Mouse (Mus musculus): ENCODE data around the gene Nuak1. TPM values are rescaled to one million over a fixed set of nuclear protein-coding genes. Genes with fewer than 3 reads are reported as not detected.

Gene Nuak1
- polyA plus RNA-seq, 1 experiment from 2014 or later, result 1.5 TPM

GRCm38 (mm10) chr10:84372161-84373095, 68.0 kb downstream of the Nuak1 start:
- Histone ChIP-seq H3K9me3 (ENCODE audit: low read depth, low read length) (no peaks in the 10 kb centered on the region), H3K36me3 (ENCODE audit: insufficient read depth) (peaks cover 16% of the 10 kb centered on the region), H3K4me2 (no peak overlapping the region), H3K27ac (ENCODE audit: low read depth) (no peak overlapping the region), H3K4me3 (ENCODE audit: low read depth, low read length) (no peak overlapping the region), H3K9ac (no peak overlapping the region), H3K27me3 (ENCODE audit: insufficient read depth, low read length) (no peaks in the 10 kb centered on the region), H3K4me1 (ENCODE audit: insufficient read depth) (no peaks in the 10 kb centered on the region)
- no peak for TF ChIP-seq CTCF (IDR thresholded peaks at IDR 0.05; ENCODE audit: low read depth)
- DNase-seq, result no peak
- ATAC-seq (ENCODE audit: insufficient read depth), result no peak
- WGBS, result 46% methylated on average over 18 of the region's 18 CpGs

DNA sequence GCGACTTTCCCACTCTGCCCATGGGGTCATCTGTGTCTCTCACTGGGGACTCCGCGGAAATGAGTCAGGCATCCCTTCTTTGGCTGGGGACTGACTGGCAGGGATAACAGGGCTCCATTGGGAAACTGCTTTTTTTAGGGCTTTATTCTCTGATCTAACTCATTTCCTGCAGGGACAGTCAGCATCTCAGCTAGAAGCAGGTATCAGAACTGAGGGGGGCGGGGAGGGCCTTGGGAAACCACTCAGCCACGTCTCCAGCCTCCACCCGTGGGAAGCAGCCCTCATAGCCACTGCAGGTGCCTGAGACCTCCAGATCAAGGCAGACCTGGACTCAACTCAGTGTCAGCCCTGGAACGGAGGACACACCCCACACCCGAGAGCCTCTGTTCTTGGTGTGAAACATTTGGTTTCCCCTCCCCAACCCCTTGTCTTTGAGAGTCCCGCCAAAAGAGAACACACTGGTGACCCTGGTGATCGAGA, 68.7 kb downstream of the Nuak1 start:
- WGBS, result 42% methylated on average over 10 of the region's 10 CpGs

DNA sequence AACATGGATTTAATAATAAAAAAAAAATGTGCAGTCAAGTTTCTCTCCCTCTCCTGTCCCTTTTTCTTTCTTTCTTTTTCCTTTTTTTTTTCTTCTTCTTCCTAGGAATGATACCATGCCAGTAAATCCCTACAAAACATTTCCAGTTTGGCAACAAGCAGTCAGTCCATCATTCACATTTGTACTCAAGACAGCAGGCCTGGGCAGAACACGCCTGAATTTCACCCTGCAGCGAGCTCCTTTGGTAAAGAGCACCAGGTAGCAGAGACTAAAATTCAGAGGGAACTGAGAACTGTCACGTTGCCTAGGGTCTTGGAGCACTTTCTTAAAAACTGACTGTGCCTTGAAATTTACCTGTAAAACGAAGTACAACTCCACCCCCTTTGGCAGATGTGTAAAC, 69.2 kb downstream of the Nuak1 start:
- no peak overlapping the region for H3K4me2 ChIP-seq
- no peak for ATAC-seq (ENCODE audit: insufficient read depth)
- H3K4me1 ChIP-seq (ENCODE audit: insufficient read depth), result no peaks in the 10 kb centered on the region
- no peak for TF ChIP-seq CTCF (IDR thresholded peaks at IDR 0.05; ENCODE audit: low read depth)
- H3K9me3 ChIP-seq (ENCODE audit: low read depth, low read length), result no peaks in the 10 kb centered on the region
- peaks cover 16% of the 10 kb centered on the region for H3K36me3 ChIP-seq (ENCODE audit: insufficient read depth)
- DNase-seq, result no peak
- no peak overlapping the region for H3K27ac ChIP-seq (ENCODE audit: low read depth)
- no peaks in the 10 kb centered on the region for H3K27me3 ChIP-seq (ENCODE audit: insufficient read depth, low read length)
- WGBS, result 61% methylated on average over 4 of the region's 4 CpGs
- H3K9ac ChIP-seq, result no peak overlapping the region
- H3K4me3 ChIP-seq (ENCODE audit: low read depth, low read length), result no peak overlapping the region

More for the DNA sequence above, 68.7 kb downstream of the Nuak1 start:
- Histone ChIP-seq H3K9ac (no peak overlapping the region), H3K9me3 (ENCODE audit: low read depth, low read length) (no peaks in the 10 kb centered on the region), H3K4me1 (ENCODE audit: insufficient read depth) (no peaks in the 10 kb centered on the region), H3K27ac (ENCODE audit: low read depth) (no peak overlapping the region), H3K4me2 (no peak overlapping the region), H3K4me3 (ENCODE audit: low read depth, low read length) (no peak overlapping the region), H3K27me3 (ENCODE audit: insufficient read depth, low read length) (no peaks in the 10 kb centered on the region), H3K36me3 (ENCODE audit: insufficient read depth) (peaks cover 16% of the 10 kb centered on the region)
- TF ChIP-seq CTCF (IDR thresholded peaks at IDR 0.05; ENCODE audit: low read depth), result no peak
- ATAC-seq (ENCODE audit: insufficient read depth), result no peak
- no peak for DNase-seq

- Histone ChIP-seq H3K9me3 (ENCODE audit: low read depth, low read length) (no peaks in the 10 kb centered on the region), H3K36me3 (ENCODE audit: insufficient read depth) (peaks cover 9% of the 10 kb centered on the region), H3K9ac (no peak overlapping the region), H3K27ac (ENCODE audit: low read depth) (no peak overlapping the region), H3K4me2 (no peak overlapping the region), H3K4me3 (ENCODE audit: low read depth, low read length) (no peak overlapping the region), H3K4me1 (ENCODE audit: insufficient read depth) (peaks cover 7% of the 10 kb centered on the region; the same call in 1 of the 2 replicates), H3K27me3 (ENCODE audit: insufficient read depth, low read length) (no peaks in the 10 kb centered on the region)
- WGBS, result 78% methylated on average over 11 of the region's 11 CpGs
- DNase-seq (no peak), ATAC-seq (ENCODE audit: insufficient read depth) (no peak)
- no peak for TF ChIP-seq CTCF (IDR thresholded peaks at IDR 0.05; ENCODE audit: low read depth)
Observed at GRCm38 (mm10) chr10:84369646-84370314, 70.6 kb downstream of the Nuak1 start.

DNA sequence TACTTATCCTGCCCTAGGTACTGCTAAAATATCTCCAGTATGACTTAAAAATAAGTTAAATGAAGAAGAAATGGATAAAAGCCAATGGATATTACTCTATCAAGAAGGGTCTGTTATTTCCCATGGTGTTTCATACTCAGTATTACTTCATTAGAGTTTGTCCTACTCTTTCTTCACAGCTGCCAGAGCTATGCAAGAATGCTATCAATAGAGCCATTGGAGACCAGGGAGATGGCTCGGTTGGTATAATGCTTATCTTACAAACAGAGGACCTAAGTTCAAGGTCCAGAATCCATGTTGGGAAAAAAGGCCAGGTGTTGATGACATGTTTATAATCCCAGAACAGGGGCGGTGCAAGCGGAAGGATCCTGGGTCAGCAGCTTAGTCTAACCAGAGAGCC, 72.2 kb downstream of the Nuak1 start:
- 0 out of 2 replicates have a peak, but pooled peaks cover 2% of the 10 kb centered on the region for H3K36me3 ChIP-seq (ENCODE audit: insufficient read depth)
- no peaks in the 10 kb centered on the region for H3K27me3 ChIP-seq (ENCODE audit: insufficient read depth, low read length)
- H3K27ac ChIP-seq (ENCODE audit: low read depth), result no peak overlapping the region
- no peaks in the 10 kb centered on the region for H3K9me3 ChIP-seq (ENCODE audit: low read depth, low read length)
- no peak overlapping the region for H3K4me3 ChIP-seq (ENCODE audit: low read depth, low read length)
- H3K4me1 ChIP-seq (ENCODE audit: insufficient read depth), result peaks cover 7% of the 10 kb centered on the region; the same call in 1 of the 2 replicates
- no peak overlapping the region for H3K4me2 ChIP-seq
- H3K9ac ChIP-seq, result no peak overlapping the region
- TF ChIP-seq CTCF (IDR thresholded peaks at IDR 0.05; ENCODE audit: low read depth), result no peak
- 54% methylated on average over 3 of the region's 3 CpGs for WGBS
- DNase-seq (no peak), ATAC-seq (ENCODE audit: insufficient read depth) (no peak)

DNA sequence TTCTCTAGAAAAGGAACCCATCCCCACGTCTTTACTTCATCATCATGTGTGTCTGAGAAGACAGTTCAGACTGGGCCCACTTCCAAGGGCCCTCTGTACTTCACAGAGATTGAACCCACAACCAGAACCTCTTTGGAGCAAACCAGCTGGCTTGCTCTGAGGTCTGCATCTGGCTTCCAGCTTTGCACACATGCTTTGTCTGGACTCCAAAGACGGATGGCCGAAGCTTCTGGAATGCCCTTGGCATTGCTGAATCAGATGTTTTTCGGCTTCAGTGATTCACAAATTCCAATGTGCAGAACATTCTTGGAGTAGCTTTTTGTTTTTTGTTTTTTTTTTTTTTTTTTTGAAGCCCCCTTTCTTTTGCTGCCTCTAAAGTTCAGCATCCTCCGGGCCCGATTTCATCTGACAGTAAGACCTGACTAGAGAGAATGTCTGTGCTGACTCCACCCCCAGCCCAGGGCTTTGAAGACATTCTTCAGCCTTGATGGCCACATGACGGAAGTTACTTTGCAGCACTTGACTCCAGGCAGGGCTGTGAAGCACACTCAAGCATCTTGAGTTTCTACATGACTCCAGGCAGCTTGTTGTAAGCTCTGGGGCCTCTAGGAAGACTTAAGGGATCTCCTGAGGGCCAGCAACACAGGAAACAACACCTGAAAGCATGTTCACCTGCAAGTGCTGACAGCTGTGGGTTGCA, 75.1 kb downstream of the Nuak1 start:
- no peak overlapping the region for H3K4me3 ChIP-seq (ENCODE audit: low read depth, low read length)

More for the DNA sequence above, 75.1 kb downstream of the Nuak1 start:
- DNase-seq, result peak; percentile 63
- Histone ChIP-seq H3K4me1 (ENCODE audit: insufficient read depth) (peaks cover 7% of the 10 kb centered on the region; the same call in 1 of the 2 replicates), H3K36me3 (ENCODE audit: insufficient read depth) (no peaks in the 10 kb centered on the region), H3K4me2 (no peak overlapping the region), H3K27me3 (ENCODE audit: insufficient read depth, low read length) (no peaks in the 10 kb centered on the region), H3K9me3 (ENCODE audit: low read depth, low read length) (no peaks in the 10 kb centered on the region), H3K9ac (no peak overlapping the region), H3K27ac (ENCODE audit: low read depth) (no peak overlapping the region)
- 43% methylated on average over 7 of the region's 7 CpGs for WGBS
- TF ChIP-seq CTCF (IDR thresholded peaks at IDR 0.05; ENCODE audit: low read depth), result no peak
- ATAC-seq (ENCODE audit: insufficient read depth), result no peak

All from lung, embryonic 14.5 days (tissue).